Mouse (Mus musculus): ENCODE data around the gene Oasl1.
"Not testable (repeated sequence)": the region's sequence is repeated elsewhere in the genome, so short reads cannot be mapped to it uniquely, and the experiment has no call there.

The Oasl1 gene

GRCm38 (mm10) chr5:114922998-114923473, at the start of gene Oasl1:
Gene Oasl1, plus strand, starts transcription at chr5:114923240.
- peak in 1 of 2 experiments; percentile 22 for DNase-seq (ENCODE audit: low spot score in 2 of 2)

- DNase-seq (ENCODE audit: low spot score in 2 of 2) = no peak
These were observed 47.2 kb upstream of the Oasl1 start for GRCm38 (mm10) chr5:114875858-114876257.

GRCm38 (mm10) chr5:114876331-114876730, 46.7 kb upstream of the Oasl1 start:
- no peak for DNase-seq (ENCODE audit: low spot score in 2 of 2)

- no peak for DNase-seq (ENCODE audit: low spot score in 2 of 2)
These were observed 45.6 kb upstream of the Oasl1 start for GRCm38 (mm10) chr5:114877487-114877886.

GRCm38 (mm10) chr5:114879399-114879798, 43.6 kb upstream of the Oasl1 start:
- DNase-seq (ENCODE audit: low spot score in 2 of 2) = no peak

GRCm38 (mm10) chr5:114882319-114882718, 40.7 kb upstream of the Oasl1 start:
- not testable (repeated sequence) for DNase-seq (ENCODE audit: low spot score in 2 of 2)

GRCm38 (mm10) chr5:114883022-114883421, 40.0 kb upstream of the Oasl1 start:
- no peak for DNase-seq (ENCODE audit: low spot score in 2 of 2)

GRCm38 (mm10) chr5:114886801-114887200, 36.2 kb upstream of the Oasl1 start:
- DNase-seq (ENCODE audit: low spot score in 2 of 2) = no peak

GRCm38 (mm10) chr5:114888995-114889394, 34.0 kb upstream of the Oasl1 start:
- DNase-seq (ENCODE audit: low spot score in 2 of 2) = no peak

GRCm38 (mm10) chr5:114895542-114895941, 27.5 kb upstream of the Oasl1 start:
- DNase-seq (ENCODE audit: low spot score in 2 of 2) = no peak

- DNase-seq (ENCODE audit: low spot score in 2 of 2) = no peak
These were observed 26.2 kb upstream of the Oasl1 start, which contains the start of gene Oasl2 for GRCm38 (mm10) chr5:114896688-114897373. Gene Oasl2, plus strand, starts transcription at chr5:114896936.

- no peak for DNase-seq (ENCODE audit: low spot score in 2 of 2)
These were observed 25.7 kb upstream of the Oasl1 start for GRCm38 (mm10) chr5:114897374-114897793.

GRCm38 (mm10) chr5:114898857-114899256, 24.2 kb upstream of the Oasl1 start:
- no peak for DNase-seq (ENCODE audit: low spot score in 2 of 2)

- DNase-seq (ENCODE audit: low spot score in 2 of 2) = peak in 1 of 2 experiments; percentile 64
These were observed 20.6 kb upstream of the Oasl1 start for GRCm38 (mm10) chr5:114902413-114902812.

- no peak for DNase-seq (ENCODE audit: low spot score in 2 of 2)
These were observed 14.3 kb upstream of the Oasl1 start for GRCm38 (mm10) chr5:114908598-114909305.

GRCm38 (mm10) chr5:114913686-114914085, 9.4 kb upstream of the Oasl1 start:
- no peak for DNase-seq (ENCODE audit: low spot score in 2 of 2)

GRCm38 (mm10) chr5:114914855-114915254, 8.2 kb upstream of the Oasl1 start:
- DNase-seq (ENCODE audit: low spot score in 2 of 2) = no peak

GRCm38 (mm10) chr5:114915854-114916253, 7.2 kb upstream of the Oasl1 start:
- DNase-seq (ENCODE audit: low spot score in 2 of 2) = no peak

- DNase-seq (ENCODE audit: low spot score in 2 of 2) = no peak
These were observed 6.3 kb upstream of the Oasl1 start for GRCm38 (mm10) chr5:114916777-114917176.

- DNase-seq (ENCODE audit: low spot score in 2 of 2) = not testable (repeated sequence)
These were observed 5.7 kb upstream of the Oasl1 start for GRCm38 (mm10) chr5:114917357-114917756.

GRCm38 (mm10) chr5:114921551-114922365, 1.3 kb upstream of the Oasl1 start:
- no peak for DNase-seq (ENCODE audit: low spot score in 2 of 2)

- no peak for DNase-seq (ENCODE audit: low spot score in 2 of 2)
These were observed 691 bp upstream of the Oasl1 start for GRCm38 (mm10) chr5:114922366-114922731.
